Mouse (Mus musculus): ENCODE data around the gene Slc13a3.
A peak's percentile ranks its signal among the peaks of the same experiment; 100 is the strongest.

The Slc13a3 gene

GRCm38 (mm10) chr2:165360861-165361260 lies 112.2 kb downstream of the Slc13a3 start:
- DNase-seq, result peak; percentile 52 to 78

Data from kidney, postnatal 36 days (tissue).